Mouse (Mus musculus) hindbrain, embryonic 13.5 days (tissue): ENCODE measurements at regions not wholly inside any gene's neighbourhood (a gene's known extent, or its start where the extent isn't known, plus 50 kb on each side); places are given as distances from the start of the nearest gene placed in this dataset.

ENCODE experiments used
- ATAC-seq: fragments of 200-750 bp; cut with Nextera tagmentation; 2 replicates; pipeline ENCODE4 v1.8.0; 2017; ENCODE audit warnings: moderate TSS enrichment; ENCODE audit not compliant: low FRiP score
- H3K27ac ChIP-seq: fragments of 300-500 bp; sonication (generic); 2 replicates; pipeline ENCODE4 v1.5.1; 2015; ENCODE audit warnings: inconsistent platforms, mild to moderate bottlenecking, moderate library complexity
- H3K27me3 ChIP-seq: fragments of 300-500 bp; sonication (generic); 2 replicates; pipeline ENCODE4 v1.6.1; 2015; ENCODE audit warnings: mild to moderate bottlenecking, inconsistent platforms
- H3K36me3 ChIP-seq: fragments of 300-500 bp; sonication (generic); 2 replicates; pipeline ENCODE4 v1.6.1; 2015; ENCODE audit warnings: mild to moderate bottlenecking, inconsistent platforms
- H3K4me1 ChIP-seq: fragments of 300-500 bp; sonication (generic); replicated peaks from 2 replicates; pipeline ENCODE4 v1.6.1; 2015; ENCODE audit warnings: inconsistent platforms
- H3K4me2 ChIP-seq: fragments of 300-500 bp; sonication (generic); 2 replicates; pipeline ENCODE4 v1.6.1; 2015; ENCODE audit warnings: inconsistent platforms, mild to moderate bottlenecking, moderate library complexity
- H3K4me3 ChIP-seq: fragments of 300-500 bp; sonication (generic); 2 replicates; pipeline ENCODE4 v1.5.1; 2015; ENCODE audit warnings: mild to moderate bottlenecking, inconsistent platforms
- H3K9ac ChIP-seq: fragments of 300-500 bp; sonication (generic); 2 replicates; pipeline ENCODE4 v1.6.1; 2015; ENCODE audit warnings: mild to moderate bottlenecking, inconsistent platforms
- H3K9me3 ChIP-seq: fragments of 300-500 bp; sonication (generic); 2 replicates; pipeline ENCODE4 v1.6.1; 2016; ENCODE audit warnings: inconsistent platforms
- WGBS: fragments of 180-500 bp; shearing (Covaris S2); methylation state at CpG from one replicate; pipeline ENCODE4 v1.1.7; 2015; 5-methylcytosine and 5-hydroxymethylcytosine counted together

DNA sequence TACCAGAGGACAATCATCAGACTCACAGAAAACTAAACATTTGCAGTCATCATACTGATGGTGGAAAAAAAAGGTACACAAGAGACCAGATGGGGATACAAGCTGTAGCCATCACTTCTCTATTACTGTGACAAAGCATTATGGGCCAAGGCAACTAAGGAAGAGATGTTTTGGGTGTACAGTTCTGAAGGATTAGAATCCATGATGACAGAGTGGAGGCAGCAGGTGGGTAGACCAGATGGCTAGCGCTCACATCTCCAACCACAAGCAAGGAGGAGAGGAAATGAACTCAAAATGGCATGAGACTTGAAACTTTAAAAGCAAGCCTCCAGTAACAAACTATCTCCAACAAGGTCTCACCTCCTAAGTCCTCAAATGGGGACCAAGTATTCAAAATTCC lies 201.3 kb downstream of the 3100002H09Rik start:
- no peak overlapping the region for H3K27ac ChIP-seq
- 100% methylated on average over 1 of the region's 1 CpGs for WGBS

GRCm38 (mm10) chr4:124402075-124402474 lies 208.5 kb downstream of the 3100002H09Rik start:
- 45% methylated on average over 8 of the region's 8 CpGs for WGBS
- H3K27ac ChIP-seq: no peak overlapping the region
- peaks cover 66% of the 10 kb centered on the region for H3K27me3 ChIP-seq
- peak; percentile 49; the same call in 1 of the 2 replicates for ATAC-seq
- H3K9ac ChIP-seq: no peak overlapping the region
- peaks cover 17% of the 10 kb centered on the region for H3K4me1 ChIP-seq
- H3K9me3 ChIP-seq: no peaks in the 10 kb centered on the region
- no peak overlapping the region for H3K4me2 ChIP-seq
- H3K4me3 ChIP-seq: no peak overlapping the region
- no peaks in the 10 kb centered on the region for H3K36me3 ChIP-seq

More for the DNA sequence above, 201.3 kb downstream of the 3100002H09Rik start:
- 0 out of 2 replicates have a peak, but pooled peaks cover 11% of the 10 kb centered on the region for H3K27me3 ChIP-seq
- no peaks in the 10 kb centered on the region for H3K4me1 ChIP-seq
- H3K4me2 ChIP-seq: no peak overlapping the region
- H3K9ac ChIP-seq: no peak overlapping the region
- H3K4me3 ChIP-seq: no peak overlapping the region
- H3K9me3 ChIP-seq: no peaks in the 10 kb centered on the region
- ATAC-seq: no peak
- no peaks in the 10 kb centered on the region for H3K36me3 ChIP-seq

DNA sequence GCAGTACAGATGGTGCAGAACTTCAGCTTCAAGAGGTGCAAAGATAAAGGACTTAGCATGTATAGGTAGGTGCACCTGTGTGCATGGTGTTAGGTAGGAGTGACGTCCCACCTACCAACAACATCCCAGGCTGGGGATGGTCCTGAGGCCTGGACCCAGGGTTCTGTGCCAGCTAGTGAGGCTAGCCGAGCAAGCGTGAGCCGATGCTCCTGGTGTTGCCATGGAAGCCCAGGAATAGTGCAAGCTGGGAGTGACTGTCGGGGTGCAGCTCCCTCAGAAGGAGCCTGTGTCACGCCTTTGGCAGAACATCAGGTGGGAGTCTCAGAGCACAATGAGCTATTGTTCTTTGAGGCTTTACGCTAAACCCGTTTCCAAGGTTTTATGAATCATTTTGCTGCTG lies 209.9 kb downstream of the 3100002H09Rik start:
- H3K4me1 ChIP-seq: peaks cover 20% of the 10 kb centered on the region
- no peak overlapping the region for H3K4me2 ChIP-seq
- 62% methylated on average over 8 of the region's 8 CpGs for WGBS
- H3K9ac ChIP-seq: no peak overlapping the region
- H3K27me3 ChIP-seq: peaks cover 61% of the 10 kb centered on the region
- no peaks in the 10 kb centered on the region for H3K36me3 ChIP-seq
- H3K9me3 ChIP-seq: no peaks in the 10 kb centered on the region
- H3K4me3 ChIP-seq: no peak overlapping the region
- peak; percentile 36; the same call in 1 of the 2 replicates for ATAC-seq
- no peak overlapping the region for H3K27ac ChIP-seq

DNA sequence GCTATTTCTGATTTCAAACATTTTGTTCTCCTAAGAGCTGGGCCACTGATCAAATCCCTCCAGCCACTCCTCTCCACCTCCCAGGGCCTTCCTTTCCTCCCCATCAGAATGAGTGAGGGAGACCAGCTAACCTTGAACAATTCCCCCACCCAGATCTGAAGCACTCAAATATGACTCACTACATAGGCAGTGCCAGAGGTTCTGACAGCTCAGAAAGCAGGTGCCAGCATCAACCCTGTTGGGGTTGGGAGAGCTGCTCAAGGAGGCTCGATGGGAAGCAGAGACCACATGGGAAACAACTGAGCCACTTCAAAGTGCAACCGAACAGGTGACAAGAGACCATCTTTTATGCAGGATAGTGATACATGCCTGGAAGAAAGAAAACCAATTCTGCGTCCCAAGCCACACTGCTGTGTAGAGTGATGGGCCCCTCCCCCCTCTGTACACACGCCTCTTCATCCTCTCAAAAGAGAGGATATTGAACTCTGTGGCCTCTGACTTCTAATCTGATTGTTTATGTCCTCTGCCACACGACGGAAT lies 210.4 kb downstream of the 3100002H09Rik start:
- 56% methylated on average over 6 of the region's 6 CpGs for WGBS
- Histone ChIP-seq H3K9me3 (no peaks in the 10 kb centered on the region), H3K4me2 (no peak overlapping the region), H3K4me3 (no peak overlapping the region), H3K4me1 (peaks cover 23% of the 10 kb centered on the region), H3K36me3 (no peaks in the 10 kb centered on the region), H3K27me3 (peaks cover 60% of the 10 kb centered on the region), H3K27ac (no peak overlapping the region), H3K9ac (no peak overlapping the region)
- no peak for ATAC-seq

GRCm38 (mm10) chr4:124398354-124398753 lies 212.2 kb downstream of the 3100002H09Rik start:
- Histone ChIP-seq H3K4me1 (peaks cover 29% of the 10 kb centered on the region), H3K9me3 (no peaks in the 10 kb centered on the region), H3K9ac (no peak overlapping the region), H3K27me3 (peaks cover 60% of the 10 kb centered on the region), H3K4me3 (no peak overlapping the region), H3K4me2 (no peak overlapping the region), H3K27ac (no peak overlapping the region), H3K36me3 (no peaks in the 10 kb centered on the region)
- WGBS: 40% methylated on average over 9 of the region's 9 CpGs
- ATAC-seq: no peak

DNA sequence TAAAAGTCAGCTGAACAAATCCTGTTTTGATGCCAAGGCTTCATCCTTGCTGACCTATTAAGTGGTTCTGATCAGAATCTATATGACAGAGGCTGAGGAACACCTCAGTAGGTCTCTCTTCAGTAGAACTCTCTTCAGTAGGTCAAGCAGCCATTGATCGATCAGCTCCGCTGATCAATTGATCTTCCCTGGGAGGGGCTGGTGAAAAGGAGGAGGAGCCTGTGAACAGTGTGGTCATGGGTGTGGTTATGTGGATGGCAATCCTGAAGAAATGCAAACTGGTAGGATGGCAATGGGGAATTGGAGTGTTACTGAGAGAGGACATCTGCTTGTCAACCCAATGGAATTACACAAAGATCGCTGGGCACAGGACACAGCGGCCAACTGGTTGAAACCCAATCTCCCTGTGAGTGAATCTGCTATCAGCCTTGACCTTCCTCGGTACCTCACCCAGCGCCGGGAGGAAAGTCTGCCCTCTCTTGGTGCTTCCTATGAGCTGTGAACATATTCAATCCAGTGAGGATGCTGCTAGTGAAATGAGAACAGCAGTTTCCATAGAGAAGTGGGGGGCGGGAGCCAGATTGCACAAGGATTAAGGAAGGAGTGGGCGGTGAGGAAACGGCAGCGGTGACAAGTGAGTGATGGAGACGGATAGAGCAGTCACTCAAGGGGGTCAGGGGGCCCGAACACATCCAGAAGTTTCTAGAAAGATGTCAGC lies 213.9 kb downstream of the 3100002H09Rik start:
- Histone ChIP-seq H3K36me3 (no peaks in the 10 kb centered on the region), H3K4me3 (no peak overlapping the region), H3K27me3 (peaks cover 69% of the 10 kb centered on the region), H3K4me2 (no peak overlapping the region), H3K4me1 (peaks cover 26% of the 10 kb centered on the region), H3K27ac (no peak overlapping the region), H3K9me3 (no peaks in the 10 kb centered on the region), H3K9ac (no peak overlapping the region)
- 61% methylated on average over 13 of the region's 13 CpGs for WGBS
- no peak for ATAC-seq

- ATAC-seq: no peak
Observed at GRCm38 (mm10) chr4:124395966-124396395, 214.6 kb downstream of the 3100002H09Rik start.

GRCm38 (mm10) chr4:124395069-124395965 lies 215.3 kb downstream of the 3100002H09Rik start:
- ATAC-seq: no peak
- Histone ChIP-seq H3K9me3 (no peaks in the 10 kb centered on the region), H3K9ac (no peak overlapping the region), H3K27ac (no peak overlapping the region), H3K36me3 (no peaks in the 10 kb centered on the region), H3K4me3 (no peak overlapping the region), H3K27me3 (peaks cover 60% of the 10 kb centered on the region), H3K4me1 (peaks cover 12% of the 10 kb centered on the region), H3K4me2 (no peak overlapping the region)
- WGBS: 59% methylated on average over 14 of the region's 14 CpGs

More at GRCm38 (mm10) chr4:124395966-124396395, 214.6 kb downstream of the 3100002H09Rik start:
- 81% methylated on average over 7 of the region's 7 CpGs for WGBS
- H3K36me3 ChIP-seq: no peaks in the 10 kb centered on the region
- H3K27me3 ChIP-seq: peaks cover 67% of the 10 kb centered on the region
- H3K9me3 ChIP-seq: no peaks in the 10 kb centered on the region
- H3K4me3 ChIP-seq: no peak overlapping the region
- peaks cover 19% of the 10 kb centered on the region for H3K4me1 ChIP-seq
- H3K9ac ChIP-seq: no peak overlapping the region
- no peak overlapping the region for H3K4me2 ChIP-seq
- H3K27ac ChIP-seq: no peak overlapping the region

DNA sequence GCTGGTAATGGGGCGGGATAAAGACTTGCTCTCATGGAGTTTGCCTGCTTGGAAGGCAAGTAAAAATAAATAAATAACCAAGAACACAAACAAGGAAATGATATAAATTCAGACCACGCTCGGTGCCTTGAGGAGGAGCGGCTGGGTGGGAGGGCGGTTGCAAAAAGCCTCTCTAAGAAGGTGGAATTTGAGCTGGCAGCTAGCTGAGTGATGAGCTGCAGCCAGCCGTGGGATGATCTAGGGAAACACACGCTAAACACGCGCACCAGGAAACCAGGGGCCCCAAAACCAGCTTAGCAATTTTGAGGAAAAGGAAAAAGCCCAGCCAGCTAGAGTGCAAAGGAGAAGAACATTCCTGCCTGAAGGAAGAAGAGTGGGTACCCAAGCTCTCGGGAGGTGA lies 217.0 kb downstream of the 3100002H09Rik start:
- no peak overlapping the region for H3K27ac ChIP-seq
- peaks cover 12% of the 10 kb centered on the region for H3K4me1 ChIP-seq
- H3K4me3 ChIP-seq: no peak overlapping the region
- no peak for ATAC-seq
- H3K36me3 ChIP-seq: no peaks in the 10 kb centered on the region
- no peaks in the 10 kb centered on the region for H3K9me3 ChIP-seq
- peaks cover 55% of the 10 kb centered on the region for H3K27me3 ChIP-seq
- no peak overlapping the region for H3K9ac ChIP-seq
- no peak overlapping the region for H3K4me2 ChIP-seq
- WGBS: 65% methylated on average over 10 of the region's 10 CpGs

DNA sequence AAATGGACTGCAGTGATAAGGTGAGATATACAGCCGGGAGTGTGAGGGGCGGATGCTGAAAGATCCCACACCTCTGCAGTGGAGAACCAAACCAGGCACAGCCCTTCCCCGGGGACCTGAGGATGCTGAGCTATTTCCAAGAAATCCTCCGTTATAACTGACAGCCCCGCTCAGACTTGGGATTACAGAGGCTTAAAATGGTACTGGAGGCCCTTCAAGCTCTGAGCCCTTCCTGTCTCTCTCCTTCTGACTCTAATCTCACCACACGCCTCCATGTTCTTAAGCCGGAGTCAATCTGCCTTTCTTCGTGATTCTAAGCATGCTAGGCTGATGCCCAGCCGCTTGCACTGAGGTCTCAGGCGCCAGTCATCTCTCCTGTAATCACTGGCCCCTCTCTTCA lies 221.5 kb downstream of the 3100002H09Rik start:
- Histone ChIP-seq H3K36me3 (no peaks in the 10 kb centered on the region), H3K9ac (no peak overlapping the region), H3K9me3 (no peaks in the 10 kb centered on the region), H3K27ac (no peak overlapping the region), H3K4me2 (no peak overlapping the region), H3K4me1 (peaks cover 11% of the 10 kb centered on the region), H3K4me3 (no peak overlapping the region), H3K27me3 (peaks cover 69% of the 10 kb centered on the region)
- WGBS: 79% methylated on average over 10 of the region's 10 CpGs
- ATAC-seq: no peak

DNA sequence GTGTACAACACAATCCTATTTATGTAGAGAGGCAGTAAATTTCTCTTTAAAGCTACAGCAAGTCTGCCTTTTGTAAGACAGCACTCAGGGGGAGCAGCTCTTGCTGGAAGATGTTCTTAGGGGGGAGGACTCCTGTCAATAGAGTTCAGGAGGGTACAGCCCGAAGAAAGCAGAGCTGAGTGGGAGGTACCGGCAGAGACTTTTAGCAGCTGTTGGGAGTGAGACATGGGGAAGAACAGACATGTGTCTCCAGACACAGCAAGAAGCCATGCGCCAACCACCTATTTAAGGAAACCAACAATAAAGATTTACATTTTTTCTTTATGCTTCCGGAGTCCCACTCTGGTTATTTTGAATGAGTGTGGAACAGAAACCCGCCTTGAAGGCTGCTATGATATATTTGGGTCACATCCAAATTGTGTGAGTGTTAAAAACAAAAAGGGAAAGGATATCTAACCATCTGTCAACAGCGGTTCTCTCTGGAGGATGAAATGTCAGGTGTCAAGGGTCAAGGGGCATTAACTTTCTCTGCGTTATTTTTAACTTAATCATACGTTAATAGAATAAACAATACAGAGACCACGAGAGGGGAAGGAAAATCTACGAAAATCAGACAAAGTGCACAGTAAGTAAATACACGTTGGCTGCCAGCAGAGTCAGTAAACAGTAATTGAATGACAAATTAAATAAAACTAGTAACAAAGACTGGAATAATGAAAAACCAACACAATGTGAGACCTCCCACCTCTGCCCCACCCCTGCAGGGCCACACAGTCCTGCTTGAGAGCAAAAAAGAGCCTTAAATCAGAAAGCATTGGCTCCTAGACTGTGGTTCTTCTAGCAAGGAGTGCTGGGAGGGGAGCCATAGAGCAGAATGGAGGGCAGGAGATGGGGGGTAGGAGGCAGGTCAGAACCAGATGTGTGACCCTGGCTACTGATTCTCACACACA lies 225.2 kb downstream of the 3100002H09Rik start:
- H3K36me3 ChIP-seq: no peaks in the 10 kb centered on the region
- 32% methylated on average over 11 of the region's 11 CpGs for WGBS

More for the DNA sequence above, 225.2 kb downstream of the 3100002H09Rik start:
- no peak overlapping the region for H3K4me3 ChIP-seq
- H3K9me3 ChIP-seq: no peaks in the 10 kb centered on the region
- no peak for ATAC-seq
- no peak overlapping the region for H3K27ac ChIP-seq
- peaks cover 60% of the 10 kb centered on the region for H3K27me3 ChIP-seq
- H3K4me2 ChIP-seq: no peak overlapping the region
- H3K9ac ChIP-seq: no peak overlapping the region
- peaks cover 13% of the 10 kb centered on the region for H3K4me1 ChIP-seq
